Mouse (Mus musculus) bone marrow macrophage, adult 2 months (primary cell): ENCODE results near the gene Mrap2. TPM values are rescaled to one million over a fixed set of nuclear protein-coding genes. Genes with fewer than 3 reads are reported as not detected.

Source experiments
- H3K27ac ChIP-seq: 2 replicates; pipeline ENCODE4 v1.5.1; 2012; ENCODE audit warnings: low read depth, low read length; ENCODE audit not compliant: insufficient read depth
- H3K4me1 ChIP-seq: 2 replicates; pipeline ENCODE4 v1.6.1; 2012; ENCODE audit warnings: low read length; ENCODE audit not compliant: control insufficient read depth, insufficient read depth
- H3K4me3 ChIP-seq: 2 replicates; pipeline ENCODE4 v1.5.1; 2012; ENCODE audit warnings: mild to moderate bottlenecking, low read length, moderate library complexity; ENCODE audit not compliant: insufficient read depth
- CTCF ChIP-seq: IDR thresholded peaks from 2 replicates; pipeline ENCODE4 v1.5.1; 2012; ENCODE audit warnings: low read depth, mild to moderate bottlenecking, low read length, moderate library complexity
- POLR2A ChIP-seq: IDR thresholded peaks from 2 replicates; pipeline ENCODE4 v1.6.1; 2012; ENCODE audit warnings: mild to moderate bottlenecking, low read depth, low read length, borderline replicate concordance
- polyA plus RNA-seq: library from polyadenylated mRNA; stranded (reverse); fragments of >200 nt; gene quantifications from 2 replicates; pipeline ENCODE4 v1.2.4, GENCODE M21; 2012; ENCODE audit not compliant: missing spikeins, insufficient read depth, insufficient read length

The Mrap2 gene
- polyA plus RNA-seq, 1 experiment, result not detected

DNA sequence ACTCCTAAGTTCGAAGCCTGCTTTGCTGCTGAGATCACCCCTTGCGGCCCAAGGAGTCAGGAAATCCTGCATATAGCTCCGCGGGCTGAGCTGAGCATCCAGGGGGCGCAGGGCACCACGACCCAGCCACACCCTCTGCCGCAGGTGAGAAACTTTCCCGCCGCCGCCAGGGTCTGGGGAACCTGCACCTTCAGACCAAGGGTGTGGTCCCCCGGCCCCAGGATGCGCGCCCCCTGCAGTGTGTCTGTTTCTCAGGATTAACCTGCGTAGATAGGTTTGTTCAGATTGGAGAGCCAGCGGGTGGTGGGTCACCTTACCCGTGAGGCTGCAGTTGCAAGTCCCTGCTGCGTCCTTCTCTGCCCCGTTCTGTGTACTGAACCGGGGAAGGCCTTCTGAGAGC lies 426 bp downstream of the Mrap2 start:
- Histone ChIP-seq H3K4me1 (no peaks in the 10 kb centered on the region), H3K4me3 (peak overlapping the region; percentile 25)
- TF ChIP-seq POLR2A (no peak), CTCF (no peak)

DNA sequence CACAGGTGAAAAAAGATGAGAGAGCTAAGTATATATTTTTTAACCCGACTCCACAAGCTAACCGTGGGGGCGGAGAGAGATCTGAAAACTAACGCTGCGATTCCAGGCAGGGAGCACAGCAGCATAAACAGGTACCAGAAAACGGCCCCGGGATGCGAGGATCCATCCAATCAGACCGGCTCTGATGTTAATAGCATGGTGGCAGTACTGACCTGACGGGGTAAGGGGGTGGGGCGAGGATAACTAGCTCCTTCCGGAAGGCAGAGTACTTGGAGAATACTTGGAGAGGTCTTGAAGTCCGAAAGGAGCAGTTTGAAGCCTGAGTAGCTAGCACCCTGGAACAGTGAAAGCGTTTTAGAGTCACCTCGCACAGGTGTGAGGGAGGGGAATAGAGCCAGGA lies 1.1 kb downstream of the Mrap2 start:
- TF ChIP-seq POLR2A (no peak), CTCF (no peak)
- H3K27ac ChIP-seq, result no peak overlapping the region
- no peaks in the 10 kb centered on the region for H3K4me1 ChIP-seq
- H3K4me3 ChIP-seq, result no peak overlapping the region

More for the DNA sequence above, 426 bp downstream of the Mrap2 start:
- no peak overlapping the region for H3K27ac ChIP-seq

- Histone ChIP-seq H3K4me1 (no peaks in the 10 kb centered on the region), H3K27ac (no peak overlapping the region), H3K4me3 (no peak overlapping the region)
- no peak for TF ChIP-seq CTCF
- no peak for TF ChIP-seq POLR2A
Observed at GRCm38 (mm10) chr9:87145671-87146070, 1.6 kb downstream of the Mrap2 start.

GRCm38 (mm10) chr9:87146400-87146799 lies 2.3 kb downstream of the Mrap2 start:
- TF ChIP-seq CTCF, result no peak
- no peak for TF ChIP-seq POLR2A
- no peaks in the 10 kb centered on the region for H3K4me1 ChIP-seq
- H3K4me3 ChIP-seq, result no peak overlapping the region
- H3K27ac ChIP-seq, result no peak overlapping the region

GRCm38 (mm10) chr9:87147927-87148326 lies 3.8 kb downstream of the Mrap2 start:
- Histone ChIP-seq H3K4me1 (no peaks in the 10 kb centered on the region), H3K27ac (no peak overlapping the region), H3K4me3 (no peak overlapping the region)
- TF ChIP-seq CTCF (no peak), POLR2A (no peak)

DNA sequence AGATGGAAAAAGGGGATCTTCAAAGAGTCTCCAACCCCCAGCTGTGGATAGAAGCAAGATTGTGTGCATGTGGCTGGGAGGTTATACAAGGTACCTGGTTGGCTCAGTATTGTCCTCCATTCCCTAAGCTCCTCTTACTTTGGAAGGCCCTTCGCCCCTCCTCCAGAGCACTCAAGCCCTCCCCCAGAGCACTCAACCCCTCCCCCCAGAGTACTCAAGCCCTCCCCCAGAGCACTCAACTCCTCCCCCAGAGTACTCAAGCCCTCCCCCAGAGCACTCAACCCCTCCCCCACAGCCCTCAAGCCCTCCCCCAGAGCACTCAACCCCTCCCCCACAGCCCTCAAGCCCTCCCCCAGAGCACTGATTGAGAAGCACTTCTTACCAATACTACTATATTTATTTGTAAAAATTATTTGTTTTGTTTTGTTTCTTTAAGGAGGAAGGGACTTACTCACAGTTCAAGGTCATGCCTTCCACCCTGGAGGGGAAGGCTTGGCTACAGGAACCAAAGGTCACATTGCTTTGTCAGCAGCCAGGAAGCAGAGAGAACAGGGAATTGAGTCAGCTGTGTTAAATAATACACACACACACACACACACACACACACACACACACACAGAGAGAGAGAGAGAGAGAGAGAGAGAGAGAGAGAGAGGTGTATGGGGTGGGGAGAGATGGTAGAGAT lies 8.7 kb downstream of the Mrap2 start:
- H3K4me3 ChIP-seq, result no peak overlapping the region
- H3K4me1 ChIP-seq, result peaks cover 5% of the 10 kb centered on the region
- TF ChIP-seq CTCF (no peak), POLR2A (no peak)
- H3K27ac ChIP-seq, result peak overlapping the region; percentile 36

DNA sequence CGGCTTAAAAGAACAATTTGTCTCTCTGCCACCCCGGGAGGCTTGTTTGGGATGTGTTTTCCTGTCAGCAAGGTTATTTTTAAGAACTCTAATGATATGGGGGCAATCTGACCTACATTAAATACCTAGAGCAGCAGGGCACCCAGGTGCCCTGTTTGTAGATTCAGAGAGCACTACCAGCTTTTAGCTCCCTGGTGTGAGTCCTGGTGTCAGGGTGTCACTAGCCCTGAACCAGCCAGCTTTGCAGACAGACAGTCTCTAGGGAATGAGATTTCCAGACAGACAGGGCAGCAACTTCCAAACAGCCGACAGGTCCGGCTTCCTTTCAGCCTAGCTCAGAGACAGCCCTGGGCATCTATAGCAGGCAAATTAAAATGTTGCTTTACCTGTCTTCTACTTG lies 18.5 kb downstream of the Mrap2 start:
- no peak for TF ChIP-seq POLR2A
- no peak for TF ChIP-seq CTCF
- H3K4me1 ChIP-seq, result no peaks in the 10 kb centered on the region

GRCm38 (mm10) chr9:87167001-87167830 lies 23.1 kb downstream of the Mrap2 start:
- Histone ChIP-seq H3K4me3 (no peak overlapping the region), H3K27ac (no peak overlapping the region), H3K4me1 (peaks cover 16% of the 10 kb centered on the region)
- TF ChIP-seq POLR2A (no peak), CTCF (no peak)

More for the DNA sequence above, 18.5 kb downstream of the Mrap2 start:
- Histone ChIP-seq H3K4me3 (no peak overlapping the region), H3K27ac (no peak overlapping the region)

DNA sequence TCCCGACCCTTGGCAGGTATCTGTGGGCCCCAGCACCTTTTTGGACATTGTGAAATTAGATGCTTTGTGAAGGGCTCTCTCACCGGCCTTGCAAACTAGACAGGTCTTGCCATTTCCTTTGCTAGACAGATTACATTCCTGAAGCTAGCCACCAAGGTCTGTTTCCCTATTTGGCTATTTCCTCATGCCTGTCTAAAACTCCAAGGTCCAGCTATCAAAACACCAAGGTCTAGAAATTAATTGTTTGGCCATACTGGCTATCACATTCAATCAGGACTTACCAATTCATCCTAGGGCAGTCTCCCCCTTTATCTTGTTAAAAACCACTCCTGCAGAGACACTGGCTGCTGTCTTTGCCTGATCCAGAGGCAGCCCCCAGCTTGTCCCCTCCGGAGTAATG lies 23.9 kb downstream of the Mrap2 start:
- H3K27ac ChIP-seq, result no peak overlapping the region
- no peak for TF ChIP-seq CTCF
- TF ChIP-seq POLR2A, result no peak
- no peak overlapping the region for H3K4me3 ChIP-seq
- peaks cover 19% of the 10 kb centered on the region for H3K4me1 ChIP-seq

DNA sequence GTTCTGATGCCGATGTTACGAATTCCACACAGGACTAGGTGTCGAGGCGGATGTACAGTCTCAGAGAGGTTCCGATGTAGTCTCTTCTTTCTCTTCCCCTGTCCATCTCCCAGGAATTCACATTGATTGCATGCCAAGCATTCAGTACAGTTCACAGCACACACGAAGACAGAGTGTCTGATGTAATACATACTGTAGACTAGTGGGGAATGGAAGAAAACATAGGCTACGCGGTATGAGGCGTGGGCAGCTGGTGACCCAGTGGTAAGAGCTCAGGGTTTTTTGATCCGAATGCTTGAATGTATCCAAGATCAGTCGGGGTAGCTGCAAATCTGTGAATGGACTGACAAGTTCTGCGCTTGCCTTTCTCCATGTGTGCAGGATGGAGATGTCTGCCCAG lies 25.0 kb downstream of the Mrap2 start:
- Histone ChIP-seq H3K27ac (no peak overlapping the region), H3K4me1 (peaks cover 19% of the 10 kb centered on the region), H3K4me3 (no peak overlapping the region)
- TF ChIP-seq CTCF, result no peak
- no peak for TF ChIP-seq POLR2A
